Mouse (Mus musculus) thymus, adult 18-20 months (tissue): ENCODE results near the gene Fbxw9.
A peak's percentile ranks its signal among the peaks of the same experiment; 100 is the strongest.

Source experiments
- DNase-seq, 2 experiments: peaks; one replicate each; pipeline ENCODE4 v3.0.0; 2022; ENCODE audit warnings: mixed read lengths in 2 of 2

Fbxw9 gene

GRCm38 (mm10) chr8:85059879-85060616 lies at the start of gene Fbxw9:
Gene Fbxw9 (plus strand): TSS chr8:85060055.
- peak; percentile 68 to 79 for DNase-seq

- no peak for DNase-seq
Measured at GRCm38 (mm10) chr8:85011242-85011641, 48.6 kb upstream of the Fbxw9 start.

DNA sequence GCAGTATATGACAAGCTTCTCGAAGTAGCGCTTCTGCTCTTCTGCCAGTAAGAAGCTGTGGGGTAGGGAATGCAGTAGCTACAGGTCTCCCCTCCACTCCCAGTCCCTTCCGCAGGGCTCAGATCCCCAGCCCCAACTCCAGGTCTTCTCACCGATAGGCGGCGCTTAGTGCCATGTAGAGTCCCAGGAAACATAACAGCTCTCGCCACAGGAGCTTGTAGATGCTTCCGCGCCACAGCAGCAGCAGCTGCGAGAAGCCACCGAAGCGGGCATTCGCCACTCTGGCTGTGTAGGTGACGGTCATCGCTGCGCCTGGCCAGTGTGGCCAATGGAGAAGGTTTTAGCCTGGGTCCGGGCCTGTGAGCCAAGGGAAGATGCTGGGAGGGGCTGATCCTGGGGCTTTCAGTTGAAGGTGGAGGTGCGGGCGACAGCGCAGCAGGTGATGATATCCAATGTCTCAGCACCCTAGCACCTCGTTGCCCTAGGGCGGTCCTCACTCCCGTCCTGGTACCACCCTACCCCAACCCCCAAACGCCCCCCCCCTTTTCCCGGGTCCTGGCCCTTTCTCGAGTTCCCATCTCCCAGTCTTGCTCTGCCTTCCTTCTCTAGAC lies 46.5 kb upstream of the Fbxw9 start:
- DNase-seq, result peak; percentile 65 to 76

- DNase-seq, result no peak
Measured at GRCm38 (mm10) chr8:85014431-85014830, 45.4 kb upstream of the Fbxw9 start, which contains the start of gene Best2. Gene Best2 (minus strand): TSS chr8:85014531.

GRCm38 (mm10) chr8:85016724-85017123 lies 43.1 kb upstream of the Fbxw9 start:
- no peak for DNase-seq

GRCm38 (mm10) chr8:85017209-85017608 lies 42.6 kb upstream of the Fbxw9 start:
- no peak for DNase-seq

DNA sequence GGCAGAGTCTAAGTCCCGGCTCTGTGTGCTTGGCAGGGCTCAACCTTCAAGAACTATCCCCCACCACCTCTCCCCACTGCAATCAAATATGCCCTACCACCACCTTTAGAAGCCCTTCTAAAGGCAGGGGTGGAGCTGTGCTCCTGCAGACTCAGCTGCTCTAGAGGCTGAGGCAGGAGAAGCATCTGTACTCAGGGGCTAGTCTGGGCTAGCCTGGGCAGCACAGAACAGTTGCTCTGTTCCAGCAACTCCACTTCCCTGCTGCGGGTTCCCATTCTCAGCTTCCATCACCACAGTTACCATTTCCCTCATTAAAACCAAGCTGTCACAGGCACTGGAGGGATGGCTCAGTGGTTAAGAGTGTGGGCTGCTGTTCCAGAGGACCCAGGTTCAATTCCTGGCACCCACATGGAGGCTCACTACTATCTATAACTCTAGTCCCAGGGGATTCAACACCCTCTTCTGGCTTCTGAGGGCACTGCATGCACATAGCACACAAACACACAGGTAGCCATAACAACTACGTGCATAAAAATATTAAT lies 38.3 kb upstream of the Fbxw9 start:
- DNase-seq, result no peak

DNA sequence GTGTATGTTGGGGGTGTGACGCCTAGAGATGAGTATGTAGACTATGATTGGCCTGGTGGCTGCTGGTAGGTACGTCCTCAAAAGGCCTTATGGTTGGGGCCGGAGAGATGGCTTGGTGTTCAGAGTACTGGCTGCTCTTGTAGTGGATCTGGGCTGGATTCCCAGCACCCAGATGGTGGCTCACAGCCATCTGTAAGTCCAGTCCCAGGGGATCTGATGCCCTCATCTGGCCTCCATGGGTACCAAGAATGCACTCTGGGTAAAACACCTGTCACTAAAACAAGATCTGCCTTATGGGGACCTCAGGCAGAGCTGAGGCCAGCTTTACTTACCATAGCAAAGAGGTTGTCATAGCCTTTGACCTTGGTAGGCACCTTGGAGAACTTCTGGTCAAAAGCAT lies 36.0 kb upstream of the Fbxw9 start:
- no peak for DNase-seq

- peak; percentile 54 to 82 for DNase-seq
Measured at GRCm38 (mm10) chr8:85025098-85025932, 34.5 kb upstream of the Fbxw9 start, which contains the start of gene Asna1. Gene Asna1 (minus strand): TSS chr8:85025281.

GRCm38 (mm10) chr8:85026670-85027515 lies 33.0 kb upstream of the Fbxw9 start, which contains the start of gene Trir:
Gene Trir (plus strand): TSS chr8:85026823.
- peak; percentile 91 to 94 for DNase-seq

- DNase-seq, result no peak
Measured at GRCm38 (mm10) chr8:85027516-85027855, 32.4 kb upstream of the Fbxw9 start.

GRCm38 (mm10) chr8:85027922-85028321 lies 31.9 kb upstream of the Fbxw9 start:
- no peak for DNase-seq

DNA sequence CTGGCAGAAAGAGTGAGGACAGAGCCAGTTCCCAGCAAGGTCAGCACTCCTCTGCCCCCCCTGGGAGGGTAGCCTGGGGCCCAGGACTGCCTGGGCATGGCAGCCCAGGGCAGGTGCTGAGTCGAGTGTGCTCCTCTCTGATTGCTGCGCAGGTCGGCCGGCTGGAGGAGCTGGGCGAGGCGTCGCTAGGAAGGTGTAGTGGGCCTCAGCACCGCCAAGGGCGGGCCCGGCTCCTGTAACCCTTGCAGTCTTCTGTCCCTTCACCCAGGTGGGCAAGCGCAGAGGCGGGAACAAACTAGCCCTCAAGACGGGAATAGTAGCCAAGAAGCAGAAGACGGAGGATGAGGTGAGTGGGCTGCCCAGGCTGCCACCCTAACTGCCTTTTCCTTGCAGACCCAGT lies 30.6 kb upstream of the Fbxw9 start:
- no peak for DNase-seq

- no peak for DNase-seq
Measured at GRCm38 (mm10) chr8:85032622-85033311, 27.1 kb upstream of the Fbxw9 start.

DNA sequence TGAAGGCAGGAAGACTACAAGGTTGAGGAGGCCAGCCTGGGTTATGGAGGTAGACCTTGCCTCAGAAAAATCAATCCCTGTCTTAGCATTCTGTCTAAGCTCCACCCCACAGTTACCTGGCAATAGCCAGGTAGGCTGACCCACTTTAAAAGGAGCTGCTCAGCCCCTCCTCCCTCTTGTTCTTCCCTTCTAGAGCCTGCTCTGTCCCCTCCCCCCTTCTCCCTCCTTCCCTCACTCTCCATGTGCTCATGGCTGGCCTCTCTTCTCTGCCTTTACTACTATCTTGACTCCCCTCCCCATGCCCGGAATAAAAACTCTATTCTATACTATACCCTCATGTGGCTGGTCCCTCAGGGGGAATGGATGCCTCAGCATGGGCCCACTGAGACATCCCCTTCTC lies 26.0 kb upstream of the Fbxw9 start:
- no peak for DNase-seq

GRCm38 (mm10) chr8:85034764-85035163 lies 25.1 kb upstream of the Fbxw9 start:
- DNase-seq, result peak; percentile 64 to 77

- DNase-seq, result no peak
Measured at GRCm38 (mm10) chr8:85035165-85035727, 24.6 kb upstream of the Fbxw9 start.

- DNase-seq, result no peak
Measured at GRCm38 (mm10) chr8:85035728-85036310, 24.0 kb upstream of the Fbxw9 start.

DNA sequence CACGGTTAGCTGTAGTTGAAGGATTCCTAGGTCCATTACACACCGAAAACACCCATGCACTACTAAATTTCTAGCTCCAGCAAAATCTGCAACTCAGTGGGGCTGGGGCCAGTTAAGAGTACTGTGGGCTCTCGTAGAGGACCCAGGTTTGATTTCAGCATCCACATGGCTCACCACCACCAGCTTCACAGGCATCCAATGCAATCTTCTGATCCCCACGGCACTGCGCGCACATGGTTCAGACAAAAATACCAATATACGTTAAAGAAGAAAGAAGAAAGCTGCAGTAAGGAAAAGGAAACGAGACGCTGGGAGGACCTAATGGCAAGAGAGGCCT lies 23.5 kb upstream of the Fbxw9 start:
- no peak for DNase-seq

GRCm38 (mm10) chr8:85036718-85037365 lies 23.0 kb upstream of the Fbxw9 start, which contains the start of gene Tnpo2:
Gene Tnpo2 (plus strand): TSS chr8:85036915.
- peak; percentile 80 to 91 for DNase-seq

DNA sequence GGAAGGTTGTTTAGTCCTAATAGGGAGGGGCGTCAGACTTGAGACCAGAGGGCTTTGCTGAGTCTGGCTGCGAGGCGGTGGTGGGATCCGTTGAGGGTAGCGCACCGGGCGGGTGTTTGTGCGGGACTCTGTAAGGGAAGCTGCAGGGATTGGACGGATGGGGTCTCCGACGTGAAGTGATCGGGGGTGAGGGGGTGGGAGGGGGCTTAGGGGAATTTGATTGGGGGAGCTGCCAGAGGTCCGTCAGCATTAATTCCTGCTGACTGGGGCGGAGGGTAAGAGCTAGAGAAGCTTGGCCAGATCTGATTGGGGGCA lies 22.5 kb upstream of the Fbxw9 start:
- no peak for DNase-seq
